Mouse (Mus musculus) myocyte (in vitro differentiated cells): ENCODE measurements at regions not wholly inside any gene's neighbourhood (a gene's known extent, or its start where the extent isn't known, plus 50 kb on each side); places are given as distances from the start of the nearest gene placed in this dataset.

Experiments
- CEBPB ChIP-seq: IDR thresholded peaks from 2 replicates; pipeline ENCODE4 v1.6.1; 2011; ENCODE audit warnings: mild to moderate bottlenecking, moderate library complexity; ENCODE audit not compliant: poor library complexity, insufficient read depth, severe bottlenecking
- E2F4 ChIP-seq: IDR thresholded peaks from one replicate; pipeline ENCODE4 v1.6.1; 2011; ENCODE audit warnings: mild to moderate bottlenecking, control low read depth, moderate library complexity; ENCODE audit not compliant: insufficient read depth
- MAX ChIP-seq: IDR thresholded peaks from one replicate; pipeline ENCODE4 v1.6.1; 2011; ENCODE audit warnings: low read depth, mild to moderate bottlenecking, control low read depth
- MYOG ChIP-seq, 3 experiments: IDR thresholded peaks; one replicate each; pipeline ENCODE4 v1.6.1; 2011; ENCODE audit warnings: control low read depth in 2 of 3, low read depth in 2 of 3, mild to moderate bottlenecking in 2 of 3; ENCODE audit not compliant: insufficient read length in 2 of 3, control insufficient read depth in 1 of 3, insufficient read depth in 1 of 3
- POLR2A ChIP-seq: IDR thresholded peaks from one replicate; pipeline ENCODE4 v1.6.1; 2011; ENCODE audit warnings: low read depth, mild to moderate bottlenecking, control low read depth, moderate library complexity; ENCODE audit not compliant: insufficient read length
- POLR2AphosphoS2 ChIP-seq: IDR thresholded peaks from one replicate; pipeline ENCODE4 v1.6.1; 2011; ENCODE audit warnings: low read depth, control low read depth; ENCODE audit not compliant: insufficient read length
- SRF ChIP-seq: IDR thresholded peaks from one replicate; pipeline ENCODE4 v1.6.1; 2011; ENCODE audit warnings: low read depth; ENCODE audit not compliant: control insufficient read depth, insufficient read length
- TCF12 ChIP-seq: IDR thresholded peaks from one replicate; pipeline ENCODE4 v1.6.1; 2011; ENCODE audit warnings: mild to moderate bottlenecking, control low read depth; ENCODE audit not compliant: poor library complexity, insufficient read depth, severe bottlenecking
- USF1 ChIP-seq: IDR thresholded peaks from one replicate; pipeline ENCODE4 v1.6.1; 2011; ENCODE audit warnings: low read depth, mild to moderate bottlenecking, control low read depth, moderate library complexity

GRCm38 (mm10) chr6:25931148-25931553 is 122.1 kb upstream of the Pot1a start:
- TF ChIP-seq CEBPB (no peak), E2F4 (no peak), POLR2A (no peak), TCF12 (no peak), POLR2AphosphoS2 (no peak), MAX (no peak), MYOG (IDR thresholded peaks at IDR 0.05; ENCODE audit: control insufficient read depth in 1 of 3, insufficient read depth in 1 of 3, insufficient read length in 2 of 3, low read depth in 2 of 3) (no peak), USF1 (no peak), SRF (no peak)
